Mouse (Mus musculus) heart, postnatal 0 days (tissue): ENCODE results near the gene Qars.

ENCODE experiments used
- CTCF ChIP-seq: IDR thresholded peaks from 2 replicates; pipeline ENCODE4 v1.5.1; 2016; ENCODE audit warnings: antibody characterized with exemption, control low read depth, low read depth
- EP300 ChIP-seq: IDR thresholded peaks from 2 replicates; pipeline ENCODE4 v1.6.1; 2016; ENCODE audit warnings: antibody characterized with exemption, low read depth

GRCm38 (mm10) chr9:108483051-108483790 is 24.3 kb upstream of the Qars start:
- TF ChIP-seq CTCF (no peak), EP300 (no peak)
